Mouse (Mus musculus): ENCODE results near the gene Ppcdc.

GRCm38 (mm10) chr9:57462866-57463265, 22.9 kb upstream of the Ppcdc start:
- TF ChIP-seq CTCF (conservative IDR thresholded peaks at IDR 0.05 in 1 of 2, IDR thresholded peaks at IDR 0.05 in 1 of 2; ENCODE audit: low read depth in 2 of 2, low read length in 2 of 2) (no peak), POLR2A (IDR thresholded peaks at IDR 0.05; ENCODE audit: low read depth, low read length) (no peak), ZKSCAN1 (IDR thresholded peaks at IDR 0.05; ENCODE audit: borderline replicate concordance, low read depth, low read length) (no peak), USF1 (IDR thresholded peaks at IDR 0.05; ENCODE audit: low read depth, low read length) (no peak), MAZ (IDR thresholded peaks at IDR 0.05; ENCODE audit: low read depth, low read length) (no peak)
